Mouse (Mus musculus): Measurements from ENCODE around the gene Sik3. TPM values are rescaled to one million over a fixed set of nuclear protein-coding genes. Genes with fewer than 3 reads are reported as not detected.
"Not testable (repeated sequence)": the region's sequence is repeated elsewhere in the genome, so short reads cannot be mapped to it uniquely, and the experiment has no call there.

The Sik3 gene
- polyA plus RNA-seq, 1 experiment from 2014 or later, result 12.0 TPM

GRCm38 (mm10) chr9:46087461-46087860, 74.8 kb downstream of the Sik3 start:
- WGBS, result 81% methylated on average over 5 of the region's 5 CpGs
- Histone ChIP-seq H3K9me3 (no peaks in the 10 kb centered on the region), H3K4me1 (peaks cover 13% of the 10 kb centered on the region), H3K9ac (no peak overlapping the region), H3K27ac (no peak overlapping the region), H3K4me3 (no peak overlapping the region), H3K36me3 (no peaks in the 10 kb centered on the region), H3K4me2 (replicated peaks) (no peak overlapping the region), H3K27me3 (no peaks in the 10 kb centered on the region)
- ATAC-seq (ENCODE audit: insufficient number of reproducible peaks, insufficient read depth, low FRiP score, low TSS enrichment), result no peak

DNA sequence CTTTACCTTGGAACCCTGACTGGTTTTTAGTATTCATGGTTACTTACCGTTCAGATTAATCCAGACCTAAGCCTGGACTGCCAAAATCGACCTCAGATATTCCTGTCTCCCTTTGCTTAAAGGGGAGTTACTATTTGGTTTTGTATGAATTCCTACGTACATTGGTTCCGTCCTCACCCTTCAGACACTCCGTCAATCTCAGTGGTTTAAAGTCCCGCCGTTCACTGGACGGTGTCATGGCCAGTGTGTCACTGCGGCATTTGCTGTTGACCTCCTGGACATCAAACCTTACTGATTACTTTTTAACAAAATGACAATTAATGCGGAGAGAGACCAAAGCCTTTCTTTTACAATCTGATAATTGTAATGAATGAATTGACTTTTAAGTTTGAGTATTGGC, 76.1 kb downstream of the Sik3 start:
- no peak for ATAC-seq (ENCODE audit: insufficient number of reproducible peaks, insufficient read depth, low FRiP score, low TSS enrichment)
- H3K4me1 ChIP-seq, result peaks cover 9% of the 10 kb centered on the region; the same call in 1 of the 2 replicates
- H3K36me3 ChIP-seq, result no peaks in the 10 kb centered on the region
- H3K9me3 ChIP-seq, result no peaks in the 10 kb centered on the region
- H3K4me2 ChIP-seq (replicated peaks), result no peak overlapping the region
- H3K4me3 ChIP-seq, result no peak overlapping the region
- 87% methylated on average over 10 of the region's 10 CpGs for WGBS
- H3K9ac ChIP-seq, result no peak overlapping the region
- no peaks in the 10 kb centered on the region for H3K27me3 ChIP-seq
- H3K27ac ChIP-seq, result no peak overlapping the region

- peaks cover 9% of the 10 kb centered on the region; the same call in 1 of the 2 replicates for H3K4me1 ChIP-seq
- H3K4me2 ChIP-seq (replicated peaks), result no peak overlapping the region
- ATAC-seq (ENCODE audit: insufficient number of reproducible peaks, insufficient read depth, low FRiP score, low TSS enrichment), result no peak
- 42% methylated on average over 4 of the region's 4 CpGs for WGBS
- H3K9me3 ChIP-seq, result no peaks in the 10 kb centered on the region
- no peak overlapping the region for H3K4me3 ChIP-seq
- no peak overlapping the region for H3K9ac ChIP-seq
- no peak overlapping the region for H3K27ac ChIP-seq
- H3K27me3 ChIP-seq, result no peaks in the 10 kb centered on the region
- H3K36me3 ChIP-seq, result no peaks in the 10 kb centered on the region
Observed at GRCm38 (mm10) chr9:46090066-46090465, 77.4 kb downstream of the Sik3 start.

- 0 out of 2 replicates have a peak overlapping the region, but pooled peaks have one; percentile 11 for H3K27ac ChIP-seq
- H3K4me1 ChIP-seq; H3K9me3 ChIP-seq; H3K36me3 ChIP-seq; H3K9ac ChIP-seq; H3K27me3 ChIP-seq; H3K4me3 ChIP-seq; H3K4me2 ChIP-seq (replicated peaks): not testable (repeated sequence)
- ATAC-seq (ENCODE audit: insufficient number of reproducible peaks, insufficient read depth, low FRiP score, low TSS enrichment), result 0 out of 2 replicates have a peak, but pooled peaks have one; percentile 28
- 8% methylated on average over 1 of the region's 1 CpGs for WGBS
Observed at GRCm38 (mm10) chr9:46091157-46091556, 78.5 kb downstream of the Sik3 start.

DNA sequence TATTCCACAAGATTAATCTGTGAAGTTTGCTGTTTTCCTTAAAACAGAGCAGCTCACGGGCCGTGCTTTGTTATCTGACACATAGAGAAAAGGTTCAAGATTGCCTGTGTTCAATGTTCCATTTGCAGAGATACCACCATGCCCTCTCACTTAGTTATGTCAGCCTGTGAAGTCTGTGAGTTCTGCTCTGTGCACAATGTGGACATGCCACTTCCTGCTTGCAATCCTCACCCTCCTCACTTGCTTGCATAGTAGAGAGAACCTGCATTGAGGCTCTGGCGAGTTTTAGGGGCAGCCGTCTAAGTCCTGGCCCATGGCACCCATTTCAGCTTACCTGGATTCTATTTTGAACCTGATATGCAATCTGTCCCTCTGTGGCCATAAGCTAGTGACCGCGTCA, 80.0 kb downstream of the Sik3 start:
- H3K27ac ChIP-seq, result no peak overlapping the region
- H3K27me3 ChIP-seq, result no peaks in the 10 kb centered on the region
- H3K36me3 ChIP-seq, result no peaks in the 10 kb centered on the region
- no peak overlapping the region for H3K4me3 ChIP-seq
- H3K9ac ChIP-seq, result no peak overlapping the region
- WGBS, result 88% methylated on average over 6 of the region's 6 CpGs
- no peak overlapping the region for H3K4me2 ChIP-seq (replicated peaks)
- H3K9me3 ChIP-seq, result no peaks in the 10 kb centered on the region
- ATAC-seq (ENCODE audit: insufficient number of reproducible peaks, insufficient read depth, low FRiP score, low TSS enrichment), result no peak
- peaks cover 20% of the 10 kb centered on the region for H3K4me1 ChIP-seq

- Histone ChIP-seq H3K9me3 (no peaks in the 10 kb centered on the region), H3K9ac (no peak overlapping the region), H3K4me2 (replicated peaks) (no peak overlapping the region), H3K27me3 (no peaks in the 10 kb centered on the region), H3K4me1 (peaks cover 16% of the 10 kb centered on the region), H3K36me3 (no peaks in the 10 kb centered on the region), H3K27ac (no peak overlapping the region), H3K4me3 (no peak overlapping the region)
- WGBS, result 81% methylated on average over 15 of the region's 15 CpGs
- no peak for ATAC-seq (ENCODE audit: insufficient number of reproducible peaks, insufficient read depth, low FRiP score, low TSS enrichment)
Observed at GRCm38 (mm10) chr9:46098360-46098985, 85.9 kb downstream of the Sik3 start.

DNA sequence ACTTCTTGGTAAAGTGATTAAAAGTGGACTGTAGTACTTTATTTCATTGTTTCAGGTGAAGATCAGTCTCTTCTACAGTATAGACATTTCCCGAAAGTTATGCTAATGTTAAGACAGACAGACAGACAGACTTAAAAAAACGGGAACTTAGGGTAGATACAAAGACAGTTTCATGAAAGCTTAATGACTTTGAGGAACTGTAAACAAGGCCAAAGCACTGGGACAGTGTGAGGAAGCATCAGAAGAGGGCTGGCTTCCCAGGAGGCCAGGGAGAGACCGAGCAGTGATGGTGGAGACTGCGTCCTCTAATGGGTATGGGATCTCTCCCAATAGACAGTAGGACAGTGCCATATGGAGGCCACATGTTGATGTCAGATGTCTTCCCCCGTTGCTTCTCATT, 86.5 kb downstream of the Sik3 start:
- Histone ChIP-seq H3K27ac (no peak overlapping the region), H3K9ac (no peak overlapping the region), H3K4me3 (no peak overlapping the region), H3K36me3 (no peaks in the 10 kb centered on the region), H3K4me1 (peaks cover 16% of the 10 kb centered on the region), H3K9me3 (no peaks in the 10 kb centered on the region), H3K27me3 (no peaks in the 10 kb centered on the region), H3K4me2 (replicated peaks) (no peak overlapping the region)
- ATAC-seq (ENCODE audit: insufficient number of reproducible peaks, insufficient read depth, low FRiP score, low TSS enrichment), result no peak
- 67% methylated on average over 5 of the region's 5 CpGs for WGBS

DNA sequence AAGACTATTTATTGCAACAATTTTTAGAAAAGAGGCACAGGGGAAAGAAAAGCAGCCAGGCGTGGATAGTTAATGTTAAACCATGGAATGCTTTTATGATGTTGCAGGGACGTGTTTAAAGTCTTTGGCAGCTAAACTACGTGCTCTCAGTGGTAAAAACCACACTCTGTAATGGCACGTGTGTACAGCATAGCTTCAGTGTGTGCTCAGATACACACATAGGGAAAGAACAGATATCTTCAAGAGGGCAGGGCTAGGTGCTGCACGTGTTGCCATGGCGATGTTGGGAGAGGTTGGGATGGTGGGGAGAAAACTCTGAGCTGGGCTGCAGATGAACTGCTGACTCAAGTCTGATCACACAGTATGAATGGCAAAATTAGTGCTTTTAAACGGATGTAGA, 90.5 kb downstream of the Sik3 start:
- no peak for ATAC-seq (ENCODE audit: insufficient number of reproducible peaks, insufficient read depth, low FRiP score, low TSS enrichment)
- Histone ChIP-seq H3K4me3 (no peak overlapping the region), H3K9ac (no peak overlapping the region), H3K4me1 (no peaks in the 10 kb centered on the region), H3K27ac (no peak overlapping the region), H3K4me2 (replicated peaks) (no peak overlapping the region), H3K9me3 (no peaks in the 10 kb centered on the region), H3K36me3 (no peaks in the 10 kb centered on the region), H3K27me3 (no peaks in the 10 kb centered on the region)
- WGBS, result 83% methylated on average over 7 of the region's 7 CpGs

GRCm38 (mm10) chr9:46106105-46106504, 93.5 kb downstream of the Sik3 start:
- Histone ChIP-seq H3K27ac (no peak overlapping the region), H3K36me3 (no peaks in the 10 kb centered on the region), H3K4me2 (replicated peaks) (no peak overlapping the region), H3K9me3 (no peaks in the 10 kb centered on the region), H3K4me1 (peaks cover 8% of the 10 kb centered on the region), H3K4me3 (no peak overlapping the region), H3K27me3 (no peaks in the 10 kb centered on the region), H3K9ac (no peak overlapping the region)
- no peak for ATAC-seq (ENCODE audit: insufficient number of reproducible peaks, insufficient read depth, low FRiP score, low TSS enrichment)
- 85% methylated on average over 9 of the region's 9 CpGs for WGBS

GRCm38 (mm10) chr9:46110648-46111047, 98.0 kb downstream of the Sik3 start:
- no peak overlapping the region for H3K4me2 ChIP-seq (replicated peaks)
- H3K27me3 ChIP-seq, result no peaks in the 10 kb centered on the region
- no peak overlapping the region; the same call in 1 of the 2 replicates for H3K27ac ChIP-seq
- H3K9ac ChIP-seq, result no peak overlapping the region
- 38% methylated on average over 7 of the region's 7 CpGs for WGBS
- H3K4me1 ChIP-seq, result peaks cover 31% of the 10 kb centered on the region
- no peak for ATAC-seq (ENCODE audit: insufficient number of reproducible peaks, insufficient read depth, low FRiP score, low TSS enrichment)
- no peak overlapping the region for H3K4me3 ChIP-seq
- no peaks in the 10 kb centered on the region for H3K9me3 ChIP-seq
- no peaks in the 10 kb centered on the region for H3K36me3 ChIP-seq

DNA sequence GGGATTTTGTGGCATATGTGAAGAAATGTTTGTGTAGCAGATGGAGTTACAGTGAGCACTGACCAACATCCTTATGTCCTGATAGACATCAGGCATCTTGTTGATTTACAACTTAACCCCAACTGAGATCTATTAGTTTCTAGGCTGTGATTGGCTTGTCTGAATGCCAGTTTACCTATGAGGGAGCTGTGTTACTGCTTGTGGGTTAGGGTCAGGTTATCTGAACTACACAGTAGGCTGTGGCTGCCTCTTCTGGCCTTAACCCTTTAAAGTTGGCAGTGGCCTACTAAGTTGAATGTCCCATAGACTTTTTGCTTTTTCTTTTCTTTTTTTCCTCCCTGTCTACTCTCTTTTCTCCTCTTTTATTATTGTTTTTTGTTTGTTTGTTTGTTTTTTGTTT, 98.7 kb downstream of the Sik3 start:
- H3K4me2 ChIP-seq (replicated peaks), result no peak overlapping the region
- H3K27ac ChIP-seq, result no peak overlapping the region
- no peaks in the 10 kb centered on the region for H3K9me3 ChIP-seq
- H3K9ac ChIP-seq, result no peak overlapping the region
- H3K4me3 ChIP-seq, result no peak overlapping the region
- H3K4me1 ChIP-seq, result peaks cover 31% of the 10 kb centered on the region
- no peak for ATAC-seq (ENCODE audit: insufficient number of reproducible peaks, insufficient read depth, low FRiP score, low TSS enrichment)
- no peaks in the 10 kb centered on the region for H3K36me3 ChIP-seq
- no peaks in the 10 kb centered on the region for H3K27me3 ChIP-seq

DNA sequence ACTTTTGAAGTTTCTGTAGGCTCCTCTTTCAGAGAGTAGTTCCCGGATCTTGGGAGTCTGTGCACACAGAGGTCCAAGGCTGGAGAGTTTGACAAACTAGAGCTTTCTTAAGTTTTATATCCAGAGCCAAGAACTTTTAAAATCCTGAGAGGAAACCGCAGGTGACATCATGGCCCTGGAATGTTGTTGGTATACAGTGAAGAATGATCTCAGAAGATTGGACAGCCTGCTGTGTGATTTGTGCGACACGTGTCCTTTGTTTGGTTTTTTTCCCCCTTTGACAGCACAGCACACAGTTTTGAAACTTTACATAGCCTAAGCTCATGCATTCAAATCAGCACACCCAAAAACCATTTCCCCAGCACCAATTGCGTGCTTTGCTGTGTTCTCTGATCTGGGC, 99.6 kb downstream of the Sik3 start:
- Histone ChIP-seq H3K4me2 (replicated peaks) (no peak overlapping the region), H3K9me3 (no peaks in the 10 kb centered on the region), H3K27ac (peak overlapping the region; percentile 59), H3K27me3 (no peaks in the 10 kb centered on the region), H3K36me3 (no peaks in the 10 kb centered on the region), H3K4me3 (no peak overlapping the region), H3K4me1 (peaks cover 31% of the 10 kb centered on the region), H3K9ac (no peak overlapping the region)
- ATAC-seq (ENCODE audit: insufficient number of reproducible peaks, insufficient read depth, low FRiP score, low TSS enrichment), result no peak
- 56% methylated on average over 5 of the region's 5 CpGs for WGBS
